Mouse (Mus musculus): ENCODE measurements at regions not wholly inside any gene's neighbourhood (a gene's known extent, or its start where the extent isn't known, plus 50 kb on each side); places are given as distances from the start of the nearest gene placed in this dataset.

DNA sequence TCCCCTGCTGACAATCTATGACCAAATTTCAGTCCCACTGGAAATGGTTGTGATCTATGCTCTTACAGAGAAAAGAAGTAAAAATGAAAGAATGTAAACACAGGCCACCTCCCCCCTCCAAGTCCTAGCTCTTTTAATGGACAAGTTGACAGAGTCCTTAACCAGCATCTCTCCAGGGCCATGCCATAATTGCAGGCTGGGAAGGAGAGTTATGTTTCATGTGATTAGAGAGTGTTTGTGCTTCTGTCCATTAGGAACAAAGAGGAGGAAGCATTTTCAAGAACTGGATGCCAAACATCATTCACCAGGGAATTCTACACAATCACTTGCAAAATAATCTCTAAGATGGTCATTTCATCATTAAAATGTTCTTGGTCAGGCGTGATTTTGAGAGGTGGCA lies 109.7 kb upstream of the Plxna2 start:
- no peak for TF ChIP-seq CTCF (conservative IDR thresholded peaks at IDR 0.05; ENCODE audit: low read length)
- no peak for TF ChIP-seq NANOG (IDR thresholded peaks at IDR 0.05; ENCODE audit: borderline replicate concordance, low read length)

Measured in E14TG2a.4 (cell line).